Mouse (Mus musculus) midbrain, postnatal 0 days (tissue): ENCODE measurements around the gene Rnf130. TPM values are rescaled to one million over a fixed set of nuclear protein-coding genes. Genes with fewer than 3 reads are reported as not detected.

Experiments
- ATAC-seq: fragments of 200-750 bp; cut with Nextera tagmentation; 2 replicates; pipeline ENCODE4 v1.8.0; 2017; ENCODE audit warnings: moderate number of reproducible peaks, mild to moderate bottlenecking, moderate TSS enrichment, moderate library complexity; ENCODE audit not compliant: low FRiP score
- DNase-seq: peaks from one replicate; pipeline ENCODE4 v3.0.0-alpha.2; 2015; ENCODE audit warnings: low spot score
- H3K27ac ChIP-seq: fragments of 300-500 bp; sonication (generic); 2 replicates; pipeline ENCODE4 v1.5.1; 2014; ENCODE audit warnings: low read depth, mild to moderate bottlenecking, low read length, mixed read lengths
- H3K27me3 ChIP-seq: fragments of 300-500 bp; sonication (generic); 2 replicates; pipeline ENCODE4 v1.6.1; 2014; ENCODE audit warnings: low read length, control low read depth, mixed read lengths; ENCODE audit not compliant: insufficient read depth
- H3K36me3 ChIP-seq: fragments of 300-500 bp; sonication (generic); 2 replicates; pipeline ENCODE4 v1.6.1; 2014; ENCODE audit warnings: low read length, control low read depth, mixed read lengths; ENCODE audit not compliant: insufficient read depth
- H3K4me1 ChIP-seq: fragments of 300-500 bp; sonication (generic); 2 replicates; pipeline ENCODE4 v1.6.1; 2014; ENCODE audit warnings: mild to moderate bottlenecking, control low read depth, antibody characterized with exemption, low read length, mixed read lengths; ENCODE audit not compliant: insufficient read depth
- H3K4me2 ChIP-seq: fragments of 300-500 bp; sonication (generic); 2 replicates; pipeline ENCODE4 v1.6.1; 2014; ENCODE audit warnings: low read depth, mild to moderate bottlenecking, low read length, mixed read lengths; ENCODE audit not compliant: poor library complexity, severe bottlenecking
- H3K4me3 ChIP-seq: fragments of 300-500 bp; sonication (generic); 2 replicates; pipeline ENCODE4 v1.5.1; 2014; ENCODE audit warnings: low read depth, mild to moderate bottlenecking, low read length, moderate library complexity
- H3K9ac ChIP-seq: fragments of 300-500 bp; sonication (generic); replicated peaks from 2 replicates; pipeline ENCODE4 v1.6.1; 2014; ENCODE audit warnings: mild to moderate bottlenecking, low read length, moderate library complexity, mixed read lengths; ENCODE audit not compliant: poor library complexity, severe bottlenecking
- H3K9me3 ChIP-seq: fragments of 300-500 bp; sonication (generic); 2 replicates; pipeline ENCODE4 v1.6.1; 2016; ENCODE audit warnings: low read length, control low read depth
- CTCF ChIP-seq: IDR thresholded peaks from 2 replicates; pipeline ENCODE4 v1.5.1; 2016; ENCODE audit warnings: antibody characterized with exemption, mild to moderate bottlenecking
- WGBS: fragments of 180-500 bp; shearing (Covaris S2); extraction: QIAGEN DNeasy Blood & Tissue Kit; methylation state at CpG from one replicate; pipeline ENCODE4 v1.1.7; 2014; 5-methylcytosine and 5-hydroxymethylcytosine counted together
- polyA plus RNA-seq: library from polyadenylated mRNA; unstranded; fragments of >200 nt; fragmentation: Nextera tagmentation; extraction: Ambion mirVana; gene quantifications from 2 replicates; pipeline ENCODE4 v1.2.1, GENCODE M21; 2015
- total RNA-seq: library from RNA; depleted of rRNA; stranded (reverse); fragments of >200 nt; gene quantifications from 2 replicates; pipeline ENCODE4 v1.2.3, GENCODE M21; 2014

Rnf130 gene
- total and polyA plus RNA-seq, 2 experiments from 2014 or later = 59.4 to 90.4 TPM

DNA sequence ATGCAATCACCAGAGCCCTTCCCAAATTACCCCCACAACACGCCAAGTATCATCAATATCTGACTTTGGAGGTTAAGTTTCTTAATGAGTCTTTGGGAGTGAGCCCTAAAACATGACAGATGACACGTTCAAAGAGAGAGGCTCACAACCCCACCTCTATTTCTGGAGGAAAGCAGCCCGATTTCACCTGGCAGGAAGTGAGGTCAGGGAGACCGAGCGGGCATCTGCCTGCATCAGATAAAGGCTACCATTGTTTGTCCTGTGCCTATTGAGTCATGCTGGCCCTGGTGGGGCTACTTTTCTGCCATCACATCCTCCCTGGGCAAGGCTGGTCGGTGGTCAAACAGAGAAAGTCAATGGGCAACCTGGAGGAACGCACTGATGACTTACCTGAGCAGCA is 7.6 kb upstream of the Rnf130 start:
- Histone ChIP-seq H3K27ac (no peak overlapping the region), H3K4me2 (no peak overlapping the region), H3K27me3 (no peaks in the 10 kb centered on the region), H3K4me3 (no peak overlapping the region), H3K9ac (no peak overlapping the region), H3K9me3 (no peaks in the 10 kb centered on the region), H3K36me3 (no peaks in the 10 kb centered on the region), H3K4me1 (no peaks in the 10 kb centered on the region)
- no peak for TF ChIP-seq CTCF
- WGBS = 82% methylated on average over 7 of the region's 7 CpGs
- ATAC-seq (no peak), DNase-seq (no peak)

DNA sequence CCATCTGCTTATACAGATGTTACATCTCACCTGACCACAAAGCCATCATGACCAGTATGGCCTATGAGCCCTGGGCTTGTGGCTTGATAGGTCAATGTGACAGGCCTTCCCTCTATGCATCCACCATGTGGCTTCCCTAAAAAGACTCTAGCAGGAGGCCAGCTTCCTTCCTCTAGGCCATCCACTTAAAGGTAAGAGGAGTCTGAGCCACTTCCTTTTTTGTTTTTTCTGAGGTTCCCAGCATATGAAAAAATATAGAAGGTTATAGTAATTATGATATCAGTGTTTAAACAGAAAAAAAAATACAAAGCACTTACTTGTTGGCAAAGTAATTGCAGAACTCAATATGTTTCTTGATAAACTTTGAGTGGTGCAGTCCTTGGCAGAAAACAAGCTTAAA is 6.3 kb upstream of the Rnf130 start:
- TF ChIP-seq CTCF = no peak
- no peak overlapping the region for H3K4me2 ChIP-seq
- H3K27ac ChIP-seq = no peak overlapping the region
- DNase-seq = no peak
- no peaks in the 10 kb centered on the region for H3K4me1 ChIP-seq
- ATAC-seq = no peak
- H3K9ac ChIP-seq = no peak overlapping the region
- no peak overlapping the region for H3K4me3 ChIP-seq
- H3K27me3 ChIP-seq = no peaks in the 10 kb centered on the region
- H3K36me3 ChIP-seq = no peaks in the 10 kb centered on the region
- no peaks in the 10 kb centered on the region for H3K9me3 ChIP-seq

DNA sequence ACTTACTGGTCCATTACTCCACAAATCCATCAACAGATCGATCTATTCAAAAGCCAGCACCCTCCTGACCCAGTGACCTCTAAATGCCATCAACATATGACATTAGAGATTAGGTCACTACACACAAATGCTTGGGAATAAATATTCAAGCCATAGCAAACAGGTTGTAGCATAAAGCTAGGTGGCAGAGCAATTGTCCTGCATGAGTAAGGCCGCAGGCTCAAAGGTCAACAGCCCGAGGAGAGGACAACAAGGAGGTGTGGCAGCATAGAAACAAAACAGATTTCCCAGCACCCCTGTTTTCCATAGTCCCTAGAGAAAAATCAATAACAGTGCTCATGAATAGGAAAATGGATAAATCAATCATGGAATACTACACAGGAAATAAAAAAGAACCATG is 3.1 kb upstream of the Rnf130 start:
- Histone ChIP-seq H3K4me2 (no peak overlapping the region), H3K4me1 (peaks cover 4% of the 10 kb centered on the region; the same call in 1 of the 2 replicates), H3K27ac (no peak overlapping the region), H3K4me3 (no peak overlapping the region), H3K9me3 (no peaks in the 10 kb centered on the region), H3K27me3 (no peaks in the 10 kb centered on the region), H3K36me3 (no peaks in the 10 kb centered on the region), H3K9ac (no peak overlapping the region)
- TF ChIP-seq CTCF = no peak
- ATAC-seq = no peak
- WGBS = 75% methylated on average over 3 of the region's 3 CpGs
- no peak for DNase-seq

GRCm38 (mm10) chr11:50024445-50024832 is 707 bp upstream of the Rnf130 start:
- 53% methylated on average over 6 of the region's 6 CpGs for WGBS
- ATAC-seq (peak; percentile 14), DNase-seq (no peak)
- Histone ChIP-seq H3K4me1 (peaks cover 19% of the 10 kb centered on the region), H3K27me3 (no peaks in the 10 kb centered on the region), H3K9ac (no peak overlapping the region), H3K36me3 (no peaks in the 10 kb centered on the region), H3K4me2 (peak overlapping the region; percentile 68), H3K4me3 (peak overlapping the region; percentile 98), H3K9me3 (no peaks in the 10 kb centered on the region), H3K27ac (peak overlapping the region; percentile 99)
- no peak for TF ChIP-seq CTCF

GRCm38 (mm10) chr11:50025721-50026520 is 775 bp downstream of the Rnf130 start:
- 1% methylated on average over 24 of the region's 24 CpGs for WGBS
- H3K4me1 ChIP-seq = peaks cover 20% of the 10 kb centered on the region
- ATAC-seq (no peak), DNase-seq (peak; percentile 17)
- peak overlapping the region; percentile 99 for H3K27ac ChIP-seq
- TF ChIP-seq CTCF = no peak
- peak overlapping the region; percentile 98 for H3K9ac ChIP-seq
- H3K9me3 ChIP-seq = no peaks in the 10 kb centered on the region
- H3K27me3 ChIP-seq = no peaks in the 10 kb centered on the region
- peak overlapping the region; percentile 98 for H3K4me3 ChIP-seq
- no peaks in the 10 kb centered on the region for H3K36me3 ChIP-seq
- H3K4me2 ChIP-seq = peak overlapping the region; percentile 68

GRCm38 (mm10) chr11:50026521-50027090 is 1.5 kb downstream of the Rnf130 start:
- Histone ChIP-seq H3K27ac (peak overlapping the region; percentile 20; the same call in 1 of the 2 replicates), H3K9me3 (no peaks in the 10 kb centered on the region), H3K4me3 (peak overlapping the region; percentile 98), H3K36me3 (no peaks in the 10 kb centered on the region), H3K9ac (peak overlapping the region; percentile 98), H3K4me1 (peaks cover 22% of the 10 kb centered on the region), H3K27me3 (no peaks in the 10 kb centered on the region), H3K4me2 (peak overlapping the region; percentile 68)
- no peak for ATAC-seq
- DNase-seq = no peak
- WGBS = 12% methylated on average over 3 of the region's 3 CpGs
- TF ChIP-seq CTCF = no peak
